Mouse (Mus musculus) small intestine, adult 2 months (tissue): ENCODE data around the gene Fam198a. TPM values are rescaled to one million over a fixed set of nuclear protein-coding genes. Genes with fewer than 3 reads are reported as not detected.

Experiments used
- H3K27ac ChIP-seq: fragments of 200-500 bp; 2 replicates; pipeline ENCODE4 v1.5.1; 2012; ENCODE audit warnings: low read depth, low read length, control low read depth, inconsistent platforms; ENCODE audit not compliant: insufficient read depth
- H3K27me3 ChIP-seq: fragments of 200-500 bp; 2 replicates; pipeline ENCODE4 v1.6.1; 2012; ENCODE audit warnings: mild to moderate bottlenecking, moderate library complexity, low read length, inconsistent platforms; ENCODE audit not compliant: control insufficient read depth, insufficient read depth
- H3K36me3 ChIP-seq: fragments of 200-500 bp; 2 replicates; pipeline ENCODE4 v1.6.1; 2012; ENCODE audit warnings: mild to moderate bottlenecking, low read length, control low read depth, inconsistent platforms; ENCODE audit not compliant: control insufficient read depth, insufficient read depth
- H3K4me1 ChIP-seq: fragments of 200-500 bp; 2 replicates; pipeline ENCODE4 v1.6.1; 2012; ENCODE audit warnings: low read length, inconsistent platforms, mixed read lengths; ENCODE audit not compliant: control insufficient read depth, insufficient read depth, insufficient read length
- H3K4me3 ChIP-seq: fragments of 200-500 bp; 2 replicates; pipeline ENCODE4 v1.5.1; 2012; ENCODE audit warnings: low read depth, mild to moderate bottlenecking, control low read depth, inconsistent platforms, low read length, moderate library complexity
- CTCF ChIP-seq: fragments of 200-500 bp; IDR thresholded peaks from 2 replicates; pipeline ENCODE4 v1.5.1; 2012; ENCODE audit warnings: low read depth, mild to moderate bottlenecking, control low read depth, inconsistent platforms, low read length, moderate library complexity, mixed read lengths; ENCODE audit not compliant: insufficient replicate concordance, insufficient read length; ENCODE audit errors: extremely low read depth
- POLR2A ChIP-seq: fragments of 200-500 bp; IDR thresholded peaks from 2 replicates; pipeline ENCODE4 v1.6.1; 2012; ENCODE audit warnings: low read depth, mild to moderate bottlenecking, control low read depth, inconsistent platforms, low read length, moderate library complexity
- WGBS: fragments of 180-500 bp; shearing (Covaris S2); methylation state at CpG from one replicate; pipeline ENCODE4 v1.1.7; 2018; 5-methylcytosine and 5-hydroxymethylcytosine counted together
- polyA plus RNA-seq: library from polyadenylated mRNA; depleted of rRNA; stranded (reverse); fragments of >200 nt; gene quantifications from 2 replicates; pipeline ENCODE4 v1.2.3, GENCODE M21; 2012

Gene Fam198a
- polyA plus RNA-seq, 1 experiment = 0.24 TPM

- Histone ChIP-seq H3K36me3 (no peaks in the 10 kb centered on the region), H3K27ac (no peak overlapping the region), H3K27me3 (no peaks in the 10 kb centered on the region), H3K4me3 (no peak overlapping the region), H3K4me1 (no peaks in the 10 kb centered on the region)
- 81% methylated on average over 5 of the region's 5 CpGs for WGBS
- TF ChIP-seq CTCF = no peak
- no peak for TF ChIP-seq POLR2A
These were observed 44.3 kb upstream of the Fam198a start for GRCm38 (mm10) chr9:121906456-121906855.

GRCm38 (mm10) chr9:121907356-121908070, 43.3 kb upstream of the Fam198a start:
- 69% methylated on average over 10 of the region's 10 CpGs for WGBS
- Histone ChIP-seq H3K36me3 (no peaks in the 10 kb centered on the region), H3K4me1 (no peaks in the 10 kb centered on the region), H3K27me3 (no peaks in the 10 kb centered on the region), H3K27ac (no peak overlapping the region), H3K4me3 (no peak overlapping the region)
- TF ChIP-seq POLR2A = no peak
- TF ChIP-seq CTCF = no peak

- WGBS = 87% methylated on average over 17 of the region's 17 CpGs
- H3K27me3 ChIP-seq = no peaks in the 10 kb centered on the region
- H3K36me3 ChIP-seq = no peaks in the 10 kb centered on the region
- H3K27ac ChIP-seq = no peak overlapping the region
- H3K4me3 ChIP-seq = no peak overlapping the region
- TF ChIP-seq POLR2A (no peak), CTCF (no peak)
- no peaks in the 10 kb centered on the region for H3K4me1 ChIP-seq
These were observed 42.5 kb upstream of the Fam198a start for GRCm38 (mm10) chr9:121908321-121908720.

GRCm38 (mm10) chr9:121909635-121910034, 41.2 kb upstream of the Fam198a start:
- TF ChIP-seq POLR2A = no peak
- no peak for TF ChIP-seq CTCF
- no peak overlapping the region for H3K27ac ChIP-seq
- 62% methylated on average over 6 of the region's 6 CpGs for WGBS
- H3K4me3 ChIP-seq = no peak overlapping the region
- H3K36me3 ChIP-seq = no peaks in the 10 kb centered on the region
- H3K27me3 ChIP-seq = no peaks in the 10 kb centered on the region
- H3K4me1 ChIP-seq = no peaks in the 10 kb centered on the region

- WGBS = 75% methylated on average over 7 of the region's 7 CpGs
- no peak overlapping the region for H3K4me3 ChIP-seq
These were observed 39.6 kb upstream of the Fam198a start for GRCm38 (mm10) chr9:121911196-121911595.

GRCm38 (mm10) chr9:121912786-121913185, 38.0 kb upstream of the Fam198a start:
- peaks cover 3% of the 10 kb centered on the region for H3K4me1 ChIP-seq
- no peak overlapping the region for H3K27ac ChIP-seq
- H3K36me3 ChIP-seq = no peaks in the 10 kb centered on the region
- H3K27me3 ChIP-seq = no peaks in the 10 kb centered on the region
- WGBS = 83% methylated on average over 4 of the region's 4 CpGs
- no peak overlapping the region for H3K4me3 ChIP-seq
- TF ChIP-seq CTCF (no peak), POLR2A (no peak)

More at GRCm38 (mm10) chr9:121911196-121911595, 39.6 kb upstream of the Fam198a start:
- Histone ChIP-seq H3K27ac (no peak overlapping the region), H3K36me3 (no peaks in the 10 kb centered on the region), H3K27me3 (no peaks in the 10 kb centered on the region), H3K4me1 (peaks cover 3% of the 10 kb centered on the region)
- TF ChIP-seq CTCF (no peak), POLR2A (no peak)

- Histone ChIP-seq H3K4me3 (no peak overlapping the region), H3K27me3 (no peaks in the 10 kb centered on the region), H3K4me1 (peaks cover 3% of the 10 kb centered on the region), H3K36me3 (no peaks in the 10 kb centered on the region), H3K27ac (no peak overlapping the region)
- no peak for TF ChIP-seq POLR2A
- no peak for TF ChIP-seq CTCF
- 73% methylated on average over 8 of the region's 8 CpGs for WGBS
These were observed 36.5 kb upstream of the Fam198a start for GRCm38 (mm10) chr9:121914226-121914757.

GRCm38 (mm10) chr9:121915056-121915455, 35.7 kb upstream of the Fam198a start:
- H3K4me1 ChIP-seq = peaks cover 3% of the 10 kb centered on the region
- no peak for TF ChIP-seq POLR2A
- TF ChIP-seq CTCF = no peak
- no peaks in the 10 kb centered on the region for H3K36me3 ChIP-seq
- WGBS = 76% methylated on average over 10 of the region's 10 CpGs
- no peaks in the 10 kb centered on the region for H3K27me3 ChIP-seq
- no peak overlapping the region for H3K27ac ChIP-seq
- no peak overlapping the region for H3K4me3 ChIP-seq
